Mouse (Mus musculus): Measurements from ENCODE around the gene Arid2. TPM values are rescaled to one million over a fixed set of nuclear protein-coding genes. Genes with fewer than 3 reads are reported as not detected.

Gene Arid2
- total and polyA plus RNA-seq, 3 experiments = 11.9 to 14.1 (median 13.3) TPM

DNA sequence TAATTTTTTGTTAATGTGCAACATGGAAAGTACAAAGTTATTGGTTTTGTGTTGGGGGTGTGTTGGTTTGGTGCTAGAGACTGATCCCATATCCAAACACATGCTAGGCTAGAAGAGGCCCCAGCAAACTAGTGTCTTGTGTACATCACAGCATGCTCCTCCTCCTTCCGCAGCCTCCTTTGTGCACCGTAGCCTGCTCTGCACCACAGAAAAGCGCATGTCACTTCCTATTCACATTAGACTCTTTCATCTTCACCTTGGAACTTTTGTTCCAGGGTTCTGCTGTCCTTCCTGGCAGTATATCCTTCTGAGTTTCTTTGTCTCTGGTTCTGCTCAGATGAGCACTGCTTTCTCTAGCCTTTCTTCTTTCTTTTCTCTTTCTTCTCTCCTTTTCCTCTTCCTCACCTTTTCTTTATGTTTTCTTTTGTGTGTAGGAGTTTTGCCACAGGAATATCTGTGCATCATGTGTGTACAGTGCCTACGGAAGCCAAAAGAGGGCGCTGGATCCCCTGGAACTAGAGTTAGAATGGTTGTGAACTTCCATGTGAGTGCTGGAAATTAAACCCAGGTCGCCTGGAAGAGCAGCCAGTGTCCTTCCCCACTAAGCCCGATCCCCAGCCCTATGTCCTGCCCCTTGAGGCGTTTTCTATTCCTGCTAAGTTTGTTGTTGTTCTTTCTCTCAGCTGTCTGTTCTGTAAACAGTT, 109.5 kb downstream of the Arid2 start:
- Histone ChIP-seq H3K27me3 (replicated peaks) (no peaks in the 10 kb centered on the region), H3K4me1 (ENCODE audit: control insufficient read depth in 1 of 2, insufficient read depth in 2 of 2) (no peaks in the 10 kb centered on the region), H3K79me2 (replicated peaks; ENCODE audit: control insufficient read depth, extremely low read depth, insufficient read depth, poor library complexity, severe bottlenecking) (no peaks in the 10 kb centered on the region; the same call in 1 of the 2 replicates), H3K4me3 (replicated peaks in 1 of 3; ENCODE audit: low read depth in 2 of 3, low read length in 2 of 3, poor library complexity in 1 of 3) (no peak overlapping the region), H3K27ac (ENCODE audit: insufficient read depth, low read depth) (no peak overlapping the region), H3K9me3 (replicated peaks; ENCODE audit: low read length) (no peaks in the 10 kb centered on the region), H3K36me3 (replicated peaks in 1 of 2; ENCODE audit: control insufficient read depth in 1 of 2, insufficient read depth in 1 of 2, low read length in 1 of 2) (peaks cover 43 to 79% of the 10 kb centered on the region in 2 experiments), H3K4me2 (ENCODE audit: insufficient read depth, low read depth, poor library complexity, severe bottlenecking) (no peak overlapping the region), H3K9ac (ENCODE audit: insufficient read depth, low read depth) (no peak overlapping the region)
- DNase-seq (ENCODE audit: extremely low read depth) = no peak
- dilution Hi-C loops (cut with MboI; ENCODE audit: extremely low pct_ligation_motif_present, extremely low pct_unique_long_range_greater_than_20kb, low sequenced_read_pairs) (no loop called here), in situ Hi-C loops (cut with MboI; ENCODE audit: low pct_ligation_motif_present, low pct_unique_long_range_greater_than_20kb, low sequenced_read_pairs) (no loop called here)
- TF ChIP-seq POLR2A (IDR thresholded peaks at IDR 0.05; ENCODE audit: low read depth, low read length) = no peak
- TF ChIP-seq ETS1 (conservative IDR thresholded peaks at IDR 0.05; ENCODE audit: low read depth, low read length) = no peak

- Histone ChIP-seq H3K9ac (ENCODE audit: insufficient read depth, low read depth) (no peak overlapping the region), H3K27me3 (replicated peaks) (no peaks in the 10 kb centered on the region), H3K79me2 (replicated peaks; ENCODE audit: control insufficient read depth, extremely low read depth, insufficient read depth, poor library complexity, severe bottlenecking) (no peaks in the 10 kb centered on the region; the same call in 1 of the 2 replicates), H3K27ac (ENCODE audit: insufficient read depth, low read depth) (no peak overlapping the region), H3K4me1 (ENCODE audit: control insufficient read depth in 1 of 2, insufficient read depth in 2 of 2) (no peaks in the 10 kb centered on the region), H3K9me3 (replicated peaks; ENCODE audit: low read length) (no peaks in the 10 kb centered on the region), H3K4me2 (ENCODE audit: insufficient read depth, low read depth, poor library complexity, severe bottlenecking) (no peak overlapping the region), H3K36me3 (replicated peaks in 1 of 2; ENCODE audit: control insufficient read depth in 1 of 2, insufficient read depth in 1 of 2, low read length in 1 of 2) (peaks cover 38 to 77% of the 10 kb centered on the region in 2 experiments), H3K4me3 (replicated peaks in 1 of 3; ENCODE audit: low read depth in 2 of 3, low read length in 2 of 3, poor library complexity in 1 of 3) (no peak overlapping the region)
- TF ChIP-seq IRF4 (IDR thresholded peaks at IDR 0.05; ENCODE audit: low read depth, low read length) (no peak), NRF1 (IDR thresholded peaks at IDR 0.05; ENCODE audit: low read depth, low read length) (no peak), E2F4 (IDR thresholded peaks at IDR 0.05; ENCODE audit: insufficient replicate concordance, low read depth, low read length) (no peak), RAD21 (IDR thresholded peaks at IDR 0.05; ENCODE audit: low read depth, low read length) (no peak), HCFC1 (IDR thresholded peaks at IDR 0.05; ENCODE audit: low read depth, low read length) (no peak), GABPA (IDR thresholded peaks at IDR 0.05; ENCODE audit: insufficient replicate concordance, low read depth, low read length) (no peak), MXI1 (IDR thresholded peaks at IDR 0.05; ENCODE audit: low read depth, low read length) (no peak), MAFK (IDR thresholded peaks at IDR 0.05; ENCODE audit: insufficient replicate concordance, low read length) (no peak), CTCF (conservative IDR thresholded peaks at IDR 0.05 in 1 of 2, IDR thresholded peaks at IDR 0.05 in 1 of 2; ENCODE audit: low read depth in 2 of 2, low read length in 2 of 2) (no peak), BHLHE40 (IDR thresholded peaks at IDR 0.05; ENCODE audit: low read depth, low read length) (no peak), MAX (IDR thresholded peaks at IDR 0.05; ENCODE audit: low read length) (no peak), ZKSCAN1 (IDR thresholded peaks at IDR 0.05; ENCODE audit: borderline replicate concordance, low read depth, low read length) (no peak), TCF12 (IDR thresholded peaks at IDR 0.05; ENCODE audit: low read depth, low read length) (no peak)
- dilution Hi-C loops (cut with MboI; ENCODE audit: extremely low pct_ligation_motif_present, extremely low pct_unique_long_range_greater_than_20kb, low sequenced_read_pairs) = no loop called here
- in situ Hi-C loops (cut with MboI; ENCODE audit: low pct_ligation_motif_present, low pct_unique_long_range_greater_than_20kb, low sequenced_read_pairs) = no loop called here
- DNase-seq (ENCODE audit: extremely low read depth) = no peak
Measured at GRCm38 (mm10) chr15:96398333-96398732, 111.0 kb downstream of the Arid2 start.
